Mouse (Mus musculus) kidney, embryonic 16.5 days (tissue): ENCODE results near the gene Mef2c. TPM values are rescaled to one million over a fixed set of nuclear protein-coding genes. Genes with fewer than 3 reads are reported as not detected.

Source experiments
- ATAC-seq: fragments of 200-750 bp; cut with Nextera tagmentation; 2 replicates; pipeline ENCODE4 v1.8.0; 2017; ENCODE audit warnings: moderate TSS enrichment; ENCODE audit not compliant: low FRiP score, low TSS enrichment
- H3K27ac ChIP-seq: fragments of 300-500 bp; sonication (generic); 2 replicates; pipeline ENCODE4 v1.5.1; 2014; ENCODE audit warnings: low read length
- H3K27me3 ChIP-seq: fragments of 300-500 bp; sonication (generic); 2 replicates; pipeline ENCODE4 v1.6.1; 2014; ENCODE audit warnings: low read length, control low read depth, mixed read lengths; ENCODE audit not compliant: insufficient read depth
- H3K36me3 ChIP-seq: fragments of 300-500 bp; sonication (generic); 2 replicates; pipeline ENCODE4 v1.6.1; 2014; ENCODE audit warnings: low read length, control low read depth, mixed read lengths; ENCODE audit not compliant: insufficient read depth
- H3K4me1 ChIP-seq: fragments of 300-500 bp; sonication (generic); 2 replicates; pipeline ENCODE4 v1.6.1; 2014; ENCODE audit warnings: low read length, control low read depth, mixed read lengths; ENCODE audit not compliant: insufficient read depth
- H3K4me2 ChIP-seq: fragments of 300-500 bp; sonication (generic); replicated peaks from 2 replicates; pipeline ENCODE4 v1.6.1; 2014; ENCODE audit warnings: low read depth, low read length
- H3K4me3 ChIP-seq: fragments of 300-500 bp; sonication (generic); 2 replicates; pipeline ENCODE4 v1.5.1; 2014; ENCODE audit warnings: mild to moderate bottlenecking, low read length
- H3K9ac ChIP-seq: fragments of 300-500 bp; sonication (generic); replicated peaks from 2 replicates; pipeline ENCODE4 v1.6.1; 2014; ENCODE audit warnings: low read length
- H3K9me3 ChIP-seq: fragments of 300-500 bp; sonication (generic); 2 replicates; pipeline ENCODE4 v1.6.1; 2016; ENCODE audit warnings: low read length, control low read depth
- WGBS: fragments of 180-500 bp; shearing (Covaris S2); extraction: QIAGEN DNeasy Blood & Tissue Kit; methylation state at CpG from one replicate; pipeline ENCODE4 v1.1.7; 2014; 5-methylcytosine and 5-hydroxymethylcytosine counted together
- polyA plus RNA-seq: library from polyadenylated mRNA; unstranded; fragments of >200 nt; fragmentation: Nextera tagmentation; extraction: Ambion mirVana; gene quantifications from 2 replicates; pipeline ENCODE4 v1.2.1, GENCODE M21; 2015

The Mef2c gene
- 54.9 and 56.5 TPM in 2 replicates for polyA plus RNA-seq

DNA sequence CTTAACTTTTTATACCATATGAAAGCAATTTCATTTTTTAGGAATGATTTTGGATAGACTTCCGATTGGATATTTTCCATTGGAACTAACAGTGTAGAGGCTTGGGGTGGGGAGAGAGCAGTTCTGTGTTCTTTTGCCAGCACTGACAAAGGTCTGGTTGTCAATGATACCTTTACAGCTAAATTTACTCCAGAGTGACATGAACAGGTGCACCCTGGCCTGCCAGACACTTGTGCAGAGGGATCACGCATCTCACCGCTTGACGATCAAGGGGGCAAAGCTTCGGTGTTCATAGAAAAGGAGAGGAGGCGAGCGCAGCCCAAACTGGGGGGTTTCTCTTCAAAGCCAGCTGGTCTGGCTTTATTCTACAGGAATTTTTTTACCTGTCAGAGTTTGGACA lies at the start of gene Mef2c:
Gene Mef2c, plus strand, starts transcription at position 116 of the 400 bp plus-strand sequence.
- H3K4me3 ChIP-seq = no peak within 1 kb of the TSS
- H3K27ac ChIP-seq = no peak within 1 kb of the TSS
- H3K9ac ChIP-seq = no peak within 1 kb of the TSS
- no peak for ATAC-seq
- no peaks in the 10 kb centered on the region for H3K27me3 ChIP-seq
- no peaks in the 10 kb centered on the region for H3K9me3 ChIP-seq
- no peaks in the 10 kb centered on the region for H3K36me3 ChIP-seq
- no peaks in the 10 kb centered on the region for H3K4me1 ChIP-seq
- 92% methylated on average over 7 of the region's 7 CpGs for WGBS
- no peak within 1 kb of the TSS for H3K4me2 ChIP-seq

DNA sequence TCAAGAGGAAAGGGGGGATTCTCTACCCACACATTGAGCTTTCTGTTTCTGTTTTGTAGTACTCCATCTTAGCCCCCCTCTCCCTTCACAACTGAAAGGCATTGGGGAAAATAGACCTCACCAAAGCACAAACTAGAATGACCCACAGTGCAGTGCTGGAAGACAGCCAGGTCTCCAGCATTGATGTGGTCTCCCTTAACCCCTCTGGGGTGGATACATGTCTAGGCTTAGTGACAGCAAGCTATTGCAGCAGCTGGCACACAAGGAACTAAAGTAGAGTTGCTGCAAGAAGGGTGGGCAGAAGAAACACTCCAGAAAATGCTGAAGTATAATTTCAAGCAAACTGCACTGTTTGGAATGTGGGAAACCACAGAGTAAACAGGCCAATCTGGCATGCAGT lies 45.1 kb upstream of the Mef2c start:
- peaks cover 3% of the 10 kb centered on the region; the same call in 1 of the 2 replicates for H3K9me3 ChIP-seq
- ATAC-seq = no peak
- H3K9ac ChIP-seq = no peak overlapping the region
- H3K27me3 ChIP-seq = no peaks in the 10 kb centered on the region
- H3K27ac ChIP-seq = no peak overlapping the region
- H3K36me3 ChIP-seq = no peaks in the 10 kb centered on the region
- no peak overlapping the region for H3K4me3 ChIP-seq
- H3K4me2 ChIP-seq = no peak overlapping the region
- no peaks in the 10 kb centered on the region for H3K4me1 ChIP-seq

DNA sequence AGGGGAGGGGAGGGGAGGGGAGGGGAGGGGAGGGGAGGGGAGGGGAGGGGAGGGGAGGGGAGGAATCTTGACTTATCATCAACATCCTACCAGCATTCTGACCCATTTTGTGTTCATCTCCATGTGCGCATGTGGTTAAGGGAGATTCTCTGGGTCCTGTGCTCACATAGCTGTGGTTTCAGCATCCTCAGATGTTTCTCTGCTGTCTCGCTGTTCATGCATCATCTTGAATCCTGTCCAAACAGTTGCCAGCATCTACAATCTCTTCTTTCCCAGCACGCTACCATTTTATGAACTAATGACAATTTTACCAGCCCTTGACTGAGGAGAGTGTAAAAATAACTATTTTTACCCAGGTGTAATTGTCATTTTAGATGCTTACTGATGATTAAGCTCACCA lies 44.2 kb upstream of the Mef2c start:
- WGBS = 99% methylated on average over 3 of the region's 3 CpGs
- ATAC-seq = no peak

DNA sequence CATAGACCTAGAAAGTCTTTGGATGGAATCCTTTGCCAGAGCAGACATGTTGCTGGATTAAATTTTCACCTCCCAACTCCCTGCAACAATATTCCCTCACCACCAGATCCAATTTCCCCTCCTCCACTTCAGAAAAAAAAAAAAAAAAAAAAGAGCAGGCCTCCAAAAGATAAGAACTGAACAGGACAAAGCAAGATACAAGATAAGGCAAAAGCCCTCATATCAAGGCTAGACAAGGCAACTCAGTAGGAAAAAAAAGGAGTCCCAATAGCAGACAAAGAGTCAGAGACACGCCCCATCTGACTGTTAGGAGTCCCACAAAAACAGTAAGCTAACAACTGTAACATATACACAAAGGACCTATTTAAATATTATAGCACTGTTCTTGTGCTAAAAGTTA lies 43.2 kb upstream of the Mef2c start:
- H3K4me3 ChIP-seq = no peak overlapping the region
- H3K36me3 ChIP-seq = no peaks in the 10 kb centered on the region
- no peak for ATAC-seq
- H3K9me3 ChIP-seq = peaks cover 3% of the 10 kb centered on the region; the same call in 1 of the 2 replicates
- 86% methylated on average over 1 of the region's 1 CpGs for WGBS
- H3K27ac ChIP-seq = no peak overlapping the region
- H3K9ac ChIP-seq = no peak overlapping the region
- no peaks in the 10 kb centered on the region for H3K27me3 ChIP-seq
- H3K4me2 ChIP-seq = no peak overlapping the region
- no peaks in the 10 kb centered on the region for H3K4me1 ChIP-seq

More for the DNA sequence above, 44.2 kb upstream of the Mef2c start:
- Histone ChIP-seq H3K36me3 (no peaks in the 10 kb centered on the region), H3K4me1 (no peaks in the 10 kb centered on the region), H3K4me2 (no peak overlapping the region), H3K9me3 (peaks cover 3% of the 10 kb centered on the region; the same call in 1 of the 2 replicates), H3K4me3 (no peak overlapping the region), H3K27me3 (no peaks in the 10 kb centered on the region), H3K27ac (no peak overlapping the region), H3K9ac (no peak overlapping the region)

DNA sequence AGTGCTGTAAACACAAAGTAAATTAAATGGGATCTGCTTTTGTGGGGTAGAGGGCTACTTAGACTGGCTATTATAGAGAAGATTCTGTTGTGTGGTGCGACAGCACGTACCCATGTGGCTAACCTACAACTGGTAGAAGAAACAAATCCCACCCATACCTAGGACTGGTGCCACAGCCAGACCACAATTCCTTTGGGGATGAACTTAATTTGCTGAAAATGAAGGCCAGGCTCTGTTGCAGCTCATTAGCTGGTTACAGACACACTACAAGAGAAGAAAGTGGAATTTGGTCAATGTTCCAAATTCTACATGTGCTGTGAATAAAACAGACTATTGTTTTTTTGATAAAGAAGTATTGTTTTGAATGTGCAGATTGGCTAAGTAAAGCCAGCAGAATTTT lies 42.3 kb upstream of the Mef2c start:
- no peak overlapping the region for H3K27ac ChIP-seq
- no peaks in the 10 kb centered on the region for H3K36me3 ChIP-seq
- no peak overlapping the region for H3K4me2 ChIP-seq
- WGBS = 91% methylated on average over 2 of the region's 2 CpGs
- no peak overlapping the region for H3K9ac ChIP-seq
- peaks cover 3% of the 10 kb centered on the region; the same call in 1 of the 2 replicates for H3K9me3 ChIP-seq
- no peak for ATAC-seq
- H3K4me1 ChIP-seq = no peaks in the 10 kb centered on the region
- H3K27me3 ChIP-seq = no peaks in the 10 kb centered on the region
- no peak overlapping the region for H3K4me3 ChIP-seq

DNA sequence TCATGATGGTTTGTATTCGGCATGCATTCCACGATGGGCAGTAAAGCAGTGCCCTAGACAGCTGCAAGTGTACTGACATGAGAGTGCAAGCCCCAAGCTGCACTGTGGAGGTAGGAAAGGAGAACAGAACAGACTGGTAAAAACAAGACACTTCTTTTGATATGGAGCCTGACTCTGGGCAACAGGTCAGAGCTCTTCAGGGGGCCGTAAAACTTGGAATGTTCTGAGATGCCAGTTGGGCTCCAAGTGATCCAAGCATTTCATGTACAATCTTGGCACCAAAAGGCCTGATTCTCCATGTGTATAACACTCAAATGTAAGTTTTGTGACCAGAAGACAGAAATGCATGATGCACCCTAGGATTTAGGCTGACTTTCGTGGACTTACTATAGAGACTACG lies 37.1 kb upstream of the Mef2c start:
- Histone ChIP-seq H3K9ac (no peak overlapping the region), H3K4me2 (no peak overlapping the region), H3K9me3 (no peaks in the 10 kb centered on the region), H3K27ac (no peak overlapping the region), H3K36me3 (no peaks in the 10 kb centered on the region), H3K4me3 (no peak overlapping the region), H3K4me1 (no peaks in the 10 kb centered on the region), H3K27me3 (no peaks in the 10 kb centered on the region)
- 84% methylated on average over 5 of the region's 5 CpGs for WGBS
- no peak for ATAC-seq

DNA sequence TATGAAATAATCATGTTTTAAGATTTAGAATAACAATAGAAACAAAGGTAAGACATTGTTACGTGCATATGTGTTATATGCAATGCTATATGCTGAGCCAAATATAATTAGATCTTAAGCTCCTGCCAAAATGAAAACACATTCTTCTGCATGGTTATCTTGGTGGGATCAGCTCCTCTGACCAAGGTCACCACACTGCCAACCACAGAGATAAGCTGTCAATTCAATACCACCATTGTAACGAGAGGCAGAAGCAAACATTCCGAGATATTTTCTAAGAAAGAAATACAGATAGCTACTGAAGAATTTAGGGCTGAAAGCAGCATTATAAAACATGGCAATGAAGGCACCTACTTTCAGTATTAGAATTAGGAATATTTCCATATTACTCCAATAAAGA lies 35.0 kb upstream of the Mef2c start:
- WGBS = 71% methylated on average over 3 of the region's 3 CpGs
- Histone ChIP-seq H3K4me1 (no peaks in the 10 kb centered on the region), H3K9ac (no peak overlapping the region), H3K27ac (no peak overlapping the region), H3K9me3 (no peaks in the 10 kb centered on the region), H3K4me3 (no peak overlapping the region), H3K27me3 (no peaks in the 10 kb centered on the region), H3K4me2 (no peak overlapping the region), H3K36me3 (no peaks in the 10 kb centered on the region)
- ATAC-seq = no peak

DNA sequence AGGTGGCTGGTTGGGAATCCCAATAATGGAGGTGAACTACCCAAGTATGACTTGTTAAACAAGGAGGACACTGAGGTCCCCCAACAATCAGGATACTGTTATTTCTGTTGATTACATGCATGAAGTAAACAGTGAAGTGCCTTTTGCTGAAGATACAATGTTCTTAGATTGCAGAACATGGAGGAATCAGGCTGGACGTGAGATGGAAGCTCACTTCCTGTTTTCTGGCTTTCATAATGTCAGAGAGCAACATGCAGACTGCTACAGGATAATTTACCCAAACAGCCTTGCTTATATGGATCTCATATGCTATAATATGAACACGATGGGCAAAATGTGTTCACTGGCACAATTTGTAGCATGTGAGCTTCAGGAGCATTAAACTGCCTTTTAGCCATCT lies 30.1 kb upstream of the Mef2c start:
- Histone ChIP-seq H3K27me3 (no peaks in the 10 kb centered on the region), H3K4me1 (no peaks in the 10 kb centered on the region), H3K9me3 (no peaks in the 10 kb centered on the region), H3K4me3 (no peak overlapping the region), H3K4me2 (no peak overlapping the region), H3K9ac (no peak overlapping the region), H3K27ac (no peak overlapping the region), H3K36me3 (no peaks in the 10 kb centered on the region)
- no peak for ATAC-seq
- WGBS = 81% methylated on average over 2 of the region's 2 CpGs

DNA sequence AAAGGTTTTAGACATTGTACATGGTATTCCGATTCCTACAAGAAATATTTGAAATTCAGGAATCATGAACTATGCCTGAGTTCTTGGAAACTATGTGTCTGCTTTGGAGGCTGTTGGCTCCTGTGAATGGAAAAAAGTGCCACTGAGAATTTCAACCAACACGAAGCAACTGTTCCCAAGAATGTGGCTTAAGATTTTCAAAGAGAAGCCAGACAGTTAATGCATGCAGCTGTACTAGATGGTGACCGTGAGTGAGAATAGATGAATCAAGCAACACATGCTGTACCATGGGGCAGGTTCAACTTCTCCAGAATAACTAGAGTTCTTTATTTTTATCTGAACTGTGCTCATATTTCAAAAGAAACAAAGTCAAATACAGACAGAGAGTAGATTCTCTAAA lies 23.4 kb upstream of the Mef2c start:
- ATAC-seq = no peak
- no peak overlapping the region for H3K9ac ChIP-seq
- H3K27ac ChIP-seq = no peak overlapping the region
- no peaks in the 10 kb centered on the region for H3K9me3 ChIP-seq
- no peak overlapping the region for H3K4me2 ChIP-seq
- no peaks in the 10 kb centered on the region for H3K27me3 ChIP-seq
- WGBS = 80% methylated on average over 3 of the region's 3 CpGs
- H3K4me3 ChIP-seq = no peak overlapping the region
- no peaks in the 10 kb centered on the region for H3K36me3 ChIP-seq
- no peaks in the 10 kb centered on the region for H3K4me1 ChIP-seq

DNA sequence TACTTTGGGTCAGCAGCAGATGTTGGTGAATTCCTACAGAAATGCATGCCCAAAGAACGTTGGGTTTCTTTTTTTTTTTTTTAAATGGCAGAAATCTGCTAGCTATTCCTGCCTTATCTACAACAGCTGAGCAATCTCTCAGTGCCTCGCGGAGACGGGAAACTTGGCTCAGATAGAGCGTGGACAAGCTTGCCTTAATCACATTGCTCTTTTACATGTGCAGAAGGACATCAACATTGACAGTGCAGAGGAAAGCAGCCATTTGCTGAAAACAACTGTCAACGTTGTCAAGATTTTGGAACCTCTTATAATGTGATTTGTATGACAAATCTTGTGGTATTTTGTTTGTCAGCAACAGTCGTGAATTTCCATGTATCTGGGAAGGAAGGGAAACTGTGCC lies 22.5 kb upstream of the Mef2c start:
- H3K9ac ChIP-seq = no peak overlapping the region
- WGBS = 70% methylated on average over 7 of the region's 7 CpGs
- no peak for ATAC-seq
- no peak overlapping the region for H3K4me3 ChIP-seq
- no peak overlapping the region for H3K4me2 ChIP-seq
- no peaks in the 10 kb centered on the region for H3K9me3 ChIP-seq
- no peaks in the 10 kb centered on the region for H3K4me1 ChIP-seq
- no peak overlapping the region for H3K27ac ChIP-seq
- no peaks in the 10 kb centered on the region for H3K36me3 ChIP-seq
- H3K27me3 ChIP-seq = no peaks in the 10 kb centered on the region

DNA sequence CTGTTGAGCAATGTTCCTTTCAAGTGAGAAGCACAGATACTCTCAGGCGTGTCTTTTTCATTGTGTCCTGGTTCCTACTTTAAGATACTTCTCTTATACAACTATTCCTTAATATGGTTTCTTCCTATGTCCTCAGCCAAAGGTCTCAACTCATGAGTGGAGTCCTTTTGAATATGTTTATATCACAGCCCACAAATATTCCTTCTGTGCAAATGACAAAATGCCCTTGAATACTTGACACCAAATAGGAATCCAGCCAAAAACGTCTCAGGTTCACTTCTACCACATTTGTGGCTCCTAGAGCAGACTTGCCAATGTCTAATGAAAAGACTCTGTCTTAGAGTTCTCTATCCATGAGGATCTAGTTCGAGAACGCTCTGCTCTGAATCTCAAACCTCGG lies 21.7 kb upstream of the Mef2c start:
- H3K9ac ChIP-seq = no peak overlapping the region
- H3K36me3 ChIP-seq = no peaks in the 10 kb centered on the region
- no peak for ATAC-seq
- no peak overlapping the region for H3K4me2 ChIP-seq
- no peak overlapping the region for H3K27ac ChIP-seq
- no peaks in the 10 kb centered on the region for H3K4me1 ChIP-seq
- H3K27me3 ChIP-seq = no peaks in the 10 kb centered on the region
- no peak overlapping the region for H3K4me3 ChIP-seq
- 74% methylated on average over 5 of the region's 5 CpGs for WGBS
- H3K9me3 ChIP-seq = no peaks in the 10 kb centered on the region
